Comparison of ENCODE assay signal across 9 mouse cellular contexts in genomic region chr7:45456721-45457203, GRCm38 (mm10). TPM values are rescaled to one million over a fixed set of nuclear protein-coding genes. Genes with fewer than 3 reads are reported as not detected.
A peak's percentile ranks its signal among the peaks of the same experiment; 100 is the strongest.
DNase-seq lines count a peak whose midpoint lies in the region; ATAC-seq and TF ChIP-seq lines count a peak whose summit lies in the region.
"Had no signal": no experiment of that assay in that cellular context is flagged by ENCODE, and none has a peak within 500 bp of the region (broad histone marks: within the 10 kb centered on the region; RNA-seq: fewer than 3 reads in every experiment).

No protein-coding gene starts in this region.

- H3K9me3 ChIP-seq in forebrain, postnatal 0 days (ENCODE audit: low read length) = no peaks in the 10 kb centered on the region
- H3K9me3 ChIP-seq in liver, embryonic 16.5 days (replicated peaks; ENCODE audit: control insufficient read depth, low read length) = no peaks in the 10 kb centered on the region

- 0 out of 2 replicates have a peak overlapping the region, but pooled peaks have one; percentile 25 for H3K9ac ChIP-seq in forebrain, postnatal 0 days
- no peak overlapping the region; the same call in 1 of the 2 replicates for H3K9ac ChIP-seq in liver, embryonic 16.5 days (ENCODE audit: low read depth, low read length)

- peaks cover 21% of the 10 kb centered on the region for H3K4me1 ChIP-seq in forebrain, postnatal 0 days (ENCODE audit: insufficient read depth)
- peaks cover 47% of the 10 kb centered on the region for H3K4me1 ChIP-seq in liver, embryonic 16.5 days (ENCODE audit: control insufficient read depth, low read depth, low read length)

- peak; percentile 90 for DNase-seq in heart, adult 11 months
- DNase-seq in heart, adult 18-20 months = no peak
- no peak for DNase-seq in forebrain, postnatal 0 days
- DNase-seq in embryo, embryonic 10.5 days (ENCODE audit: low spot score) = no peak
- no peak for DNase-seq in cerebellum, postnatal 4 days (ENCODE audit: low spot score in 2 of 2)
- no peak for DNase-seq in spleen, adult 12 weeks (ENCODE audit: low spot score)

- ATAC-seq in forebrain, postnatal 0 days = no peak
- ATAC-seq in liver, embryonic 16.5 days (ENCODE audit: low read depth) = no peak
- ATAC-seq: CD4-positive, CD25-positive, alpha-beta regulatory T cell, adult 4 months had no signal

- H3K4me2 ChIP-seq in forebrain, postnatal 0 days (ENCODE audit: low read depth) = peak overlapping the region; percentile 76
- peak overlapping the region; percentile 84 for H3K4me2 ChIP-seq in liver, embryonic 16.5 days (ENCODE audit: low read depth, low read length)

- H3K79me3 ChIP-seq in C2C12 (ENCODE audit: low read depth) = peaks cover 27% of the 10 kb centered on the region

- no peak for TF ChIP-seq CTCF in C2C12 (IDR thresholded peaks at IDR 0.05; ENCODE audit: control insufficient read depth, insufficient read depth, insufficient read length)
- no peak for TF ChIP-seq CTCF in forebrain, postnatal 0 days (IDR thresholded peaks at IDR 0.05; ENCODE audit: low read depth)

- no peak overlapping the region for H3ac ChIP-seq in C2C12 (ENCODE audit: control insufficient read depth, insufficient read length, low read depth)

- peak overlapping the region; percentile 93 for H3K4me3 ChIP-seq in C2C12 (ENCODE audit: insufficient read depth, poor library complexity, severe bottlenecking)
- no peak overlapping the region for H3K4me3 ChIP-seq in forebrain, postnatal 0 days (ENCODE audit: low read depth, low read length)
- H3K4me3 ChIP-seq in liver, embryonic 16.5 days (ENCODE audit: low read depth, low read length) = peak overlapping the region; percentile 70

- 0 out of 2 replicates have a peak overlapping the region, but pooled peaks have one; percentile 45 for H3K27ac ChIP-seq in forebrain, postnatal 0 days (ENCODE audit: low read depth, low read length)
- peak overlapping the region; percentile 93 for H3K27ac ChIP-seq in liver, embryonic 16.5 days (ENCODE audit: low read length)

- 54% methylated on average over 9 of the region's 9 CpGs for WGBS in forebrain, postnatal 0 days
- 47% methylated on average over 9 of the region's 9 CpGs for WGBS in liver, embryonic 16.5 days (ENCODE audit: insufficient replicate concordance)

- peaks cover 34% of the 10 kb centered on the region for H3K36me3 ChIP-seq in C2C12 (ENCODE audit: control insufficient read depth, insufficient read depth)
- peaks cover 33% of the 10 kb centered on the region for H3K36me3 ChIP-seq in forebrain, postnatal 0 days (ENCODE audit: insufficient read depth)
- H3K36me3 ChIP-seq in liver, embryonic 16.5 days (ENCODE audit: control insufficient read depth, insufficient read depth) = peaks cover 25% of the 10 kb centered on the region

- peaks cover 31% of the 10 kb centered on the region for H3K79me2 ChIP-seq in C2C12 (ENCODE audit: control insufficient read depth, insufficient read depth)

- no peaks in the 10 kb centered on the region for H3K27me3 ChIP-seq in C2C12 (ENCODE audit: control insufficient read depth, insufficient read depth, insufficient read length)
- H3K27me3 ChIP-seq in forebrain, postnatal 0 days (ENCODE audit: insufficient read depth, low read length) = no peaks in the 10 kb centered on the region
- H3K27me3 ChIP-seq in liver, embryonic 16.5 days (ENCODE audit: control insufficient read depth, insufficient read depth, low read depth, low read length) = no peaks in the 10 kb centered on the region

TF ChIP-seq in C2C12, 6 proteins besides CTCF, POLR2A, EP300 and RAD21:
- TF ChIP-seq CEBPB (IDR thresholded peaks at IDR 0.05; ENCODE audit: low read depth) (no peak), MYOD1 (IDR thresholded peaks at IDR 0.05; ENCODE audit: control insufficient read depth, insufficient read length, low read depth) (no peak), FOSL1 (IDR thresholded peaks at IDR 0.05; ENCODE audit: insufficient read depth, low read length, poor library complexity, severe bottlenecking) (no peak), MYOG (IDR thresholded peaks at IDR 0.05; ENCODE audit: control insufficient read depth, extremely low read depth, insufficient read length) (no peak), USF1 (IDR thresholded peaks at IDR 0.05; ENCODE audit: low read depth) (no peak), MAX (IDR thresholded peaks at IDR 0.05) (no peak)

RNA-seq across cellular contexts. Expression of gene Ftl1, which starts 2.9 kb away (rescaled TPM):
- 100 to 1,000 TPM; 287 to 382 TPM for total RNA-seq in heart, adult 18-20 months (2021)
- polyA plus RNA-seq in C2C12 (2012; fragmentation: generic; extraction: Trizol) = 14,288 TPM
- 2,541 and 3,015 TPM in 2 replicates for total RNA-seq in forebrain, postnatal 0 days (2014; rRNA removed)
- 5,542 and 6,210 TPM in 2 replicates for polyA plus RNA-seq in forebrain, postnatal 0 days (2015; fragmentation: Nextera tagmentation; extraction: Ambion mirVana)
- polyA plus RNA-seq in liver, embryonic 16.5 days (2015; fragmentation: Nextera tagmentation; extraction: Ambion mirVana) = 6,125 and 6,166 TPM in 2 replicates

RNA-seq across cellular contexts. Expression of gene Bax, which starts 9.9 kb away (rescaled TPM):
- 10 to 100 TPM; 23.4 to 24.1 TPM for total RNA-seq in heart, adult 18-20 months (2021)
- 642 TPM for polyA plus RNA-seq in C2C12 (2012; fragmentation: generic; extraction: Trizol)
- total RNA-seq in forebrain, postnatal 0 days (2014; rRNA removed) = 120 and 127 TPM in 2 replicates
- polyA plus RNA-seq in forebrain, postnatal 0 days (2015; fragmentation: Nextera tagmentation; extraction: Ambion mirVana) = 276 and 297 TPM in 2 replicates
- polyA plus RNA-seq in liver, embryonic 16.5 days (2015; fragmentation: Nextera tagmentation; extraction: Ambion mirVana) = 63.3 and 63.4 TPM in 2 replicates

RNA-seq across cellular contexts. Expression of gene Ruvbl2, which starts 18.9 kb away (rescaled TPM):
- 10 to 100 TPM; 25.2 to 26.5 TPM for total RNA-seq in heart, adult 18-20 months (2021)
- polyA plus RNA-seq in C2C12 (2012; fragmentation: generic; extraction: Trizol) = 179 TPM
- 123 and 149 TPM in 2 replicates for total RNA-seq in forebrain, postnatal 0 days (2014; rRNA removed)
- 98.3 and 104 TPM in 2 replicates for polyA plus RNA-seq in forebrain, postnatal 0 days (2015; fragmentation: Nextera tagmentation; extraction: Ambion mirVana)
- 58.8 and 59.4 TPM in 2 replicates for polyA plus RNA-seq in liver, embryonic 16.5 days (2015; fragmentation: Nextera tagmentation; extraction: Ambion mirVana)

RNA-seq across cellular contexts. Expression of gene Gys1, which starts 22.1 kb away (rescaled TPM):
- total RNA-seq in heart, adult 18-20 months (2021) = 100 to 1,000 TPM in 1 of 2 experiments, 10 to 100 TPM in 1; 99.2 to 105 TPM
- 25.2 TPM for polyA plus RNA-seq in C2C12 (2012; fragmentation: generic; extraction: Trizol)
- 9.8 and 11.4 TPM in 2 replicates for total RNA-seq in forebrain, postnatal 0 days (2014; rRNA removed)
- 8.6 and 12.3 TPM in 2 replicates for polyA plus RNA-seq in forebrain, postnatal 0 days (2015; fragmentation: Nextera tagmentation; extraction: Ambion mirVana)
- polyA plus RNA-seq in liver, embryonic 16.5 days (2015; fragmentation: Nextera tagmentation; extraction: Ambion mirVana) = 7.6 and 8.9 TPM in 2 replicates

RNA-seq across cellular contexts. Expression of gene Tulp2, which starts 24.9 kb away (rescaled TPM):
- total RNA-seq in heart, adult 18-20 months (2021) = not detected
- polyA plus RNA-seq in C2C12 (2012; fragmentation: generic; extraction: Trizol) = not detected
- 0.19 and 0.46 TPM in 2 replicates for total RNA-seq in forebrain, postnatal 0 days (2014; rRNA removed)
- 0.07 and 0.25 TPM in 2 replicates for polyA plus RNA-seq in forebrain, postnatal 0 days (2015; fragmentation: Nextera tagmentation; extraction: Ambion mirVana)
- 0.41 and 0.75 TPM in 2 replicates for polyA plus RNA-seq in liver, embryonic 16.5 days (2015; fragmentation: Nextera tagmentation; extraction: Ambion mirVana)
